Mouse (Mus musculus): ENCODE results near the gene Cd4.

Cd4 gene

GRCm38 (mm10) chr6:124887986-124888385 lies at the start of gene Cd4:
Gene Cd4, minus strand, starts transcription at chr6:124888221.
- no peak for DNase-seq

GRCm38 (mm10) chr6:124937493-124937892 lies 49.5 kb upstream of the Cd4 start:
- DNase-seq: no peak

GRCm38 (mm10) chr6:124936681-124937080 lies 48.7 kb upstream of the Cd4 start:
- no peak for DNase-seq

- DNase-seq: no peak
These were observed 46.6 kb upstream of the Cd4 start for GRCm38 (mm10) chr6:124934670-124935069.

- DNase-seq: no peak
These were observed 45.1 kb upstream of the Cd4 start for GRCm38 (mm10) chr6:124933127-124933526.

GRCm38 (mm10) chr6:124932314-124932695 lies 44.3 kb upstream of the Cd4 start:
- no peak for DNase-seq

- DNase-seq: peak; percentile 65
These were observed 43.7 kb upstream of the Cd4 start for GRCm38 (mm10) chr6:124931525-124932313.

- peak; percentile 99 for DNase-seq
These were observed 42.9 kb upstream of the Cd4 start, which contains the start of gene Mlf2 for GRCm38 (mm10) chr6:124930754-124931524. Gene Mlf2, plus strand, starts transcription at chr6:124931386.

- no peak for DNase-seq
These were observed 42.2 kb upstream of the Cd4 start for GRCm38 (mm10) chr6:124930231-124930630.

GRCm38 (mm10) chr6:124925941-124926340 lies 37.9 kb upstream of the Cd4 start:
- DNase-seq: no peak

- DNase-seq: no peak
These were observed 37.3 kb upstream of the Cd4 start for GRCm38 (mm10) chr6:124925173-124925793.

- DNase-seq: no peak
These were observed 33.5 kb upstream of the Cd4 start for GRCm38 (mm10) chr6:124921539-124921938.

- no peak for DNase-seq
These were observed 32.5 kb upstream of the Cd4 start for GRCm38 (mm10) chr6:124920318-124921085.

- peak; percentile 90 for DNase-seq
These were observed 31.8 kb upstream of the Cd4 start, which contains the start of gene Ptms for GRCm38 (mm10) chr6:124919695-124920317. Gene Ptms, minus strand, starts transcription at chr6:124920103.

- DNase-seq: no peak
These were observed 31.0 kb upstream of the Cd4 start for GRCm38 (mm10) chr6:124918890-124919627.

GRCm38 (mm10) chr6:124918331-124918690 lies 30.3 kb upstream of the Cd4 start:
- DNase-seq: no peak

GRCm38 (mm10) chr6:124917518-124918330 lies 29.7 kb upstream of the Cd4 start:
- DNase-seq: peak; percentile 91

- DNase-seq: peak; percentile 93
These were observed 28.9 kb upstream of the Cd4 start for GRCm38 (mm10) chr6:124916695-124917517.

GRCm38 (mm10) chr6:124915942-124916694 lies 28.1 kb upstream of the Cd4 start:
- peak; percentile 64 for DNase-seq
